Mouse (Mus musculus) lung, embryonic 15.5 days (tissue): Measurements from ENCODE around the gene Limk2. TPM values are rescaled to one million over a fixed set of nuclear protein-coding genes. Genes with fewer than 3 reads are reported as not detected.

Experiments
- ATAC-seq: fragments of 200-750 bp; cut with Nextera tagmentation; 2 replicates; pipeline ENCODE4 v1.8.0; 2017; ENCODE audit warnings: moderate number of reproducible peaks, borderline replicate concordance; ENCODE audit not compliant: low FRiP score, low TSS enrichment; ENCODE audit errors: extremely low read depth
- H3K27ac ChIP-seq: fragments of 300-500 bp; sonication (generic); 2 replicates; pipeline ENCODE4 v1.5.1; 2015; ENCODE audit warnings: moderate library complexity, mild to moderate bottlenecking, inconsistent platforms
- H3K27me3 ChIP-seq: fragments of 300-500 bp; sonication (generic); 2 replicates; pipeline ENCODE4 v1.6.1; 2015; ENCODE audit warnings: inconsistent platforms
- H3K36me3 ChIP-seq: fragments of 300-500 bp; sonication (generic); 2 replicates; pipeline ENCODE4 v1.6.1; 2015; ENCODE audit warnings: inconsistent platforms
- H3K4me1 ChIP-seq: fragments of 300-500 bp; sonication (generic); 2 replicates; pipeline ENCODE4 v1.6.1; 2015; ENCODE audit warnings: inconsistent platforms
- H3K4me2 ChIP-seq: fragments of 300-500 bp; sonication (generic); 2 replicates; pipeline ENCODE4 v1.6.1; 2015; ENCODE audit warnings: inconsistent platforms, mild to moderate bottlenecking, moderate library complexity
- H3K4me3 ChIP-seq: fragments of 300-500 bp; sonication (generic); 2 replicates; pipeline ENCODE4 v1.5.1; 2015; ENCODE audit warnings: mild to moderate bottlenecking, inconsistent platforms
- H3K9ac ChIP-seq: fragments of 300-500 bp; sonication (generic); 2 replicates; pipeline ENCODE4 v1.6.1; 2015; ENCODE audit warnings: inconsistent platforms
- H3K9me3 ChIP-seq: fragments of 300-500 bp; sonication (generic); 2 replicates; pipeline ENCODE4 v1.6.1; 2016; ENCODE audit warnings: inconsistent platforms
- WGBS: fragments of 180-500 bp; shearing (Covaris S2); methylation state at CpG from one replicate; pipeline ENCODE4 v1.1.7; 2015; 5-methylcytosine and 5-hydroxymethylcytosine counted together
- polyA plus RNA-seq: library from polyadenylated mRNA; unstranded; fragments of >200 nt; fragmentation: Nextera tagmentation; extraction: Ambion mirVana; gene quantifications from 2 replicates; pipeline ENCODE4 v1.2.1, GENCODE M21; 2015

Gene Limk2
- polyA plus RNA-seq, 1 experiment from 2014 or later, result 52.0 TPM

- ATAC-seq, result no peak
- H3K4me2 ChIP-seq, result peak overlapping the region; percentile 93; the same call in 1 of the 2 replicates
- H3K27ac ChIP-seq, result peak overlapping the region; percentile 8; the same call in 1 of the 2 replicates
- H3K4me1 ChIP-seq, result peaks cover 47% of the 10 kb centered on the region
- H3K4me3 ChIP-seq, result 0 out of 2 replicates have a peak overlapping the region, but pooled peaks have one; percentile 1
- H3K36me3 ChIP-seq, result no peaks in the 10 kb centered on the region
- no peak overlapping the region for H3K9ac ChIP-seq
- H3K9me3 ChIP-seq, result no peaks in the 10 kb centered on the region
- 47% methylated on average over 5 of the region's 5 CpGs for WGBS
- H3K27me3 ChIP-seq, result no peaks in the 10 kb centered on the region
These were observed 39.5 kb downstream of the Limk2 start for GRCm38 (mm10) chr11:3369449-3369848.

GRCm38 (mm10) chr11:3368983-3369382 lies 40.0 kb downstream of the Limk2 start:
- no peak for ATAC-seq
- peak overlapping the region; percentile 93; the same call in 1 of the 2 replicates for H3K4me2 ChIP-seq
- H3K4me1 ChIP-seq, result peaks cover 43% of the 10 kb centered on the region
- H3K4me3 ChIP-seq, result no peak overlapping the region
- WGBS, result 36% methylated on average over 7 of the region's 7 CpGs
- no peaks in the 10 kb centered on the region for H3K36me3 ChIP-seq
- H3K9me3 ChIP-seq, result no peaks in the 10 kb centered on the region
- H3K27me3 ChIP-seq, result no peaks in the 10 kb centered on the region
- no peak overlapping the region for H3K9ac ChIP-seq
- 0 out of 2 replicates have a peak overlapping the region, but pooled peaks have one; percentile 8 for H3K27ac ChIP-seq

DNA sequence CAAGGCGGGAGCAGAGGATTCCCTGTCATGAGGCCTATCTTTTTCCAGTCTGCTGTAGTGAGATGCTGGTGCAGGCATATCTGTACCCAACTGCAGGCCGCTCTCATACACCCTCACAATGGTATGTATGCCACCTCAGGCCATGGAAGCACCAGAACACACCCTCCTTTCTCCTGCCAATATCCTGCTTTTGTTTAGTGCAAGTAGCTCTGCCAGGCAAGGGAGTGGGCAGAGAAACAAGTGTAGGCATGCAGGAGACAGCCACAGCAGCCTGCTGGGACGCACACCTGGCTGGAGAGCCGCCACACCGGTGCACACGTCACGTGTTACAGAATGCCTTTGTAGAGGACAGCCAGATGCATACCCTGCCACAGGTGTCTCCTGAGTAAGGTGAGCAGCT lies 42.6 kb downstream of the Limk2 start:
- peaks cover 26% of the 10 kb centered on the region for H3K4me1 ChIP-seq
- ATAC-seq, result no peak
- H3K27me3 ChIP-seq, result no peaks in the 10 kb centered on the region
- no peak overlapping the region for H3K4me2 ChIP-seq
- H3K4me3 ChIP-seq, result no peak overlapping the region
- no peak overlapping the region for H3K9ac ChIP-seq
- H3K27ac ChIP-seq, result no peak overlapping the region
- H3K9me3 ChIP-seq, result no peaks in the 10 kb centered on the region
- H3K36me3 ChIP-seq, result 0 out of 2 replicates have a peak, but pooled peaks cover 8% of the 10 kb centered on the region
- 88% methylated on average over 7 of the region's 7 CpGs for WGBS

DNA sequence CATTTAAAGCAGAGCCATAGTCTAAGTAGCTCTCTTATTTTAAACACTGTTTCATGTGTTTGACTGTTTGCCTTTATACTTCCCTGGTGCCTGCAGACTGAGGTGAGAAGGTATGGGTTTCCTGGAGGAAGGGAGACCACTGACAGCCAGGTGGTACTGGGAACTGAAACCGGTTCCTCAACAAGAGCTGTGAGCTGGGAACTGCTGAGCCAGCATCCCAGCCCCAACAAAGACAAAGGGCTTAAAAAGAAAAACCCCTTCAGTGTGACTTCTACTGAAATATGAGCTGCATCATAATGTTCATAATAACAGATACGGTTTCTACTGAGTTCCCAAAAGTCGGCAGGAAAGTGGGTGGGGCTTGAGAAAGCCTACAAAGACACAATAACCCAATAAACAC lies 46.1 kb downstream of the Limk2 start:
- no peaks in the 10 kb centered on the region for H3K9me3 ChIP-seq
- peaks cover 31% of the 10 kb centered on the region for H3K36me3 ChIP-seq
- H3K4me2 ChIP-seq, result no peak overlapping the region
- 65% methylated on average over 3 of the region's 3 CpGs for WGBS
- ATAC-seq, result no peak
- H3K27ac ChIP-seq, result no peak overlapping the region
- no peak overlapping the region for H3K9ac ChIP-seq
- no peaks in the 10 kb centered on the region for H3K4me1 ChIP-seq
- H3K27me3 ChIP-seq, result no peaks in the 10 kb centered on the region
- no peak overlapping the region for H3K4me3 ChIP-seq

DNA sequence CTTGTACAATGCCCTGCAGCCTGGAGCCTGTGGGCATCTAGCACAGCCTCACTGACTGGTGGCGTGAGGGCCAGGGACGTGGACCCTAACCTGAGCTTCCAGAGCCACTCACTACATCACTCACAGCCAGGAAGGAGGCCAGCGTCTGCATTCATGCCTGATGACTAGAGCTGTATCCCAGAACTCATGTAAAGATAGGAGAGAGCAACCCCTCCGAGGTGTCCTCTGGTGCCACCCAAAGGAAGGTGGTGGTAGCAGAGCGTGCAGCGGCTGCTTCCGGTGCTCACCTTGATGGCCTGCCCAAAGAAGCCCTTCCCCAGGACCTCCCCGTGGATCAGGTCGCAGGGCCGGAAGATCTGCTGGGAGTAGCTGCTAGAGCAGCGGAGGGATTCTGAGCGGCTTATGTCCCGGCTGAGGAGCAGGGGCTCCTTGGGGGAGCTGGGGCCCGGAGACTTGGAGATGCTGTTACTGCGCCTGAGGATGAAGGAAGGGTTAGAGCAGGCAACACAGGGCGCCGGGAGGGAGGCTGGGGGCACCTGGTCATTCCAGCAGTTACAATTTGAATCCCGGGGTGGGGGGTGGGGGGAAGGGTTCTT lies 55.9 kb downstream of the Limk2 start:
- Histone ChIP-seq H3K36me3 (peaks cover 67% of the 10 kb centered on the region), H3K27ac (no peak overlapping the region), H3K4me1 (peaks cover 14% of the 10 kb centered on the region), H3K9me3 (no peaks in the 10 kb centered on the region), H3K9ac (no peak overlapping the region), H3K27me3 (no peaks in the 10 kb centered on the region), H3K4me2 (no peak overlapping the region), H3K4me3 (no peak overlapping the region)
- ATAC-seq, result no peak
- WGBS, result 56% methylated on average over 18 of the region's 18 CpGs

GRCm38 (mm10) chr11:3352131-3352530 lies 56.9 kb downstream of the Limk2 start:
- H3K4me1 ChIP-seq, result peaks cover 17% of the 10 kb centered on the region
- WGBS, result 90% methylated on average over 9 of the region's 9 CpGs
- H3K4me2 ChIP-seq, result no peak overlapping the region
- no peaks in the 10 kb centered on the region for H3K9me3 ChIP-seq
- peaks cover 60% of the 10 kb centered on the region for H3K36me3 ChIP-seq
- ATAC-seq, result no peak
- H3K4me3 ChIP-seq, result no peak overlapping the region
- H3K9ac ChIP-seq, result no peak overlapping the region
- no peaks in the 10 kb centered on the region for H3K27me3 ChIP-seq
- no peak overlapping the region for H3K27ac ChIP-seq

DNA sequence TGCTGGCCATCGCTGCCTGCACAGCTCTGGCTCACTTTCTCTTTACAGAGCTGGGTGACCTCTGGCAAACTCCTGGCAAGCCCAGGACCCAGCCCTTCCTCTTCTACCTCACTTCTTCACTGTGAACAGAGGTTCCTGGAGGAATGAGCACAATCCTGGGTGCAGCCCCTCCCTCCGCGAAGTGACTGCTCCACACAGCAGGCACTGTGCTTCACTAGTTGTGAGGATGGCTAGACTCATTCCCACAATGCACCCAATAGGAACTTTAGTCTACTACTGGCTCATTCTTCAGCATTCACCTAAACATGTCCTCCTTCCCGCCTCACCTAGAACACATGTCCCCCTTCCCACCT lies 59.7 kb downstream of the Limk2 start:
- no peaks in the 10 kb centered on the region for H3K9me3 ChIP-seq
- H3K36me3 ChIP-seq, result peaks cover 61% of the 10 kb centered on the region
- peaks cover 17% of the 10 kb centered on the region for H3K4me1 ChIP-seq
- no peak overlapping the region for H3K4me2 ChIP-seq
- no peaks in the 10 kb centered on the region for H3K27me3 ChIP-seq
- no peak for ATAC-seq
- no peak overlapping the region for H3K9ac ChIP-seq
- peak overlapping the region; percentile 37 for H3K27ac ChIP-seq
- 80% methylated on average over 4 of the region's 4 CpGs for WGBS
- no peak overlapping the region for H3K4me3 ChIP-seq

DNA sequence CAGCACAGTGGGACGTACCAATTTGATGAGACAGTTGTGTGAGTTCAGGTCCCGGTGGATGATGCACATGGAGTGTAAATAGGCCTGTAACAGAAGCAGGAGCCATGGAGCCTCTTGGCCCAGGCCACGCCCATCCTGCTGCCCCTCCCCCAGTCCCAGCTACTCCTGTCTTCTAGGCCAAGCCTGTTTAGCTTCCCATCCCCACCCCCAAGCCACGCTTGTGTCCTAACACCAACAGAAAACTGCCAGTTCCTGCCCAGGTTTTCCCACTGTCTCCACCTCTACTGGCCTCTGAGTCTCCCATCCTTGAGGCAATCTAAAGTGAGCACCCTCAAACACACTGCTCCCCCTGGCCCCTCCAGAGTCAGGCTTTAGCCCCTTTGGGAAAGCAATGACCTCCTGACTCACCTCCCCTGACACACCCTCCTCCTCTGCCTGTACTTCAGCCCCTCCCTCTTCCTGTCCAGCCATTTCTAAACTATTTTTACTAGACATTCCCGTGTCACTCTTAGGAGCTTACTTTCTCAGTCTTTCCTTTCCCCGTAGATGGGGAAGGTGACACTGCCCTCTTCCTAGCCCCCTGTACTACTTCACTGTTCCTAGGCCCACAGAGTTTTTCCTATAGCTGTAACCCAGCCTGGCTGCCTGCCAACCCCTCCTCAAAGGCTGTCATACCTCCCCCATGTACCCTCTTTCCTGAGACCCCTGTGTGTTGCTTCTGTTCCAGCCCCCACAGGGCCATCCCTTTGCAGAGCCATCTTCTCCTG lies 60.2 kb downstream of the Limk2 start:
- Histone ChIP-seq H3K4me2 (no peak overlapping the region), H3K27me3 (no peaks in the 10 kb centered on the region), H3K4me1 (peaks cover 17% of the 10 kb centered on the region), H3K9me3 (no peaks in the 10 kb centered on the region), H3K36me3 (peaks cover 60% of the 10 kb centered on the region), H3K9ac (no peak overlapping the region), H3K4me3 (no peak overlapping the region), H3K27ac (peak overlapping the region; percentile 37)
- ATAC-seq, result peak; percentile 17; the same call in 1 of the 2 replicates
- 25% methylated on average over 6 of the region's 6 CpGs for WGBS

DNA sequence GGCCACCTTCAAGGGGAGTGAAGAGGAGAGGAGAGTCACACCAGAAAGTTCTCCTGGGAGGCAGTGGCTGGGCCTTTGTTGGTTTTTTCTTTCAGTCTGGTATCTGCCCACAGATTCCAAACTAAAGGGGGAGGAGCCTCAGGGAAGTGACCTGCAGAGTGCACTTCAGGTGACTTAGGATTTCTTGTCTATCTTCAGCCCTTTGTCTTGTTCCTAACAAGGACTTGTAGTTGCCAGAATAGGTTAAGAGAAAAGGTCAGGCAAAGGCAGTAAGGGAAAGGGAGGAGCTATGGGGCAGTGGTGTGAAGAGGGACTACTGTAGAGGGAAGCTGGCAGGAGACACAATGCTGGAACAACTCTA lies 61.2 kb downstream of the Limk2 start:
- H3K4me3 ChIP-seq, result no peak overlapping the region
- no peaks in the 10 kb centered on the region for H3K27me3 ChIP-seq
- 0 out of 2 replicates have a peak overlapping the region, but pooled peaks have one; percentile 37 for H3K27ac ChIP-seq
- H3K36me3 ChIP-seq, result peaks cover 57% of the 10 kb centered on the region
- no peak overlapping the region for H3K4me2 ChIP-seq
- H3K9me3 ChIP-seq, result no peaks in the 10 kb centered on the region
- H3K9ac ChIP-seq, result no peak overlapping the region
- no peak for ATAC-seq
- H3K4me1 ChIP-seq, result peaks cover 17% of the 10 kb centered on the region

GRCm38 (mm10) chr11:3347091-3347834 lies 61.7 kb downstream of the Limk2 start:
- H3K9ac ChIP-seq, result no peak overlapping the region
- no peak overlapping the region for H3K27ac ChIP-seq
- no peak overlapping the region for H3K4me2 ChIP-seq
- H3K9me3 ChIP-seq, result no peaks in the 10 kb centered on the region
- no peak overlapping the region for H3K4me3 ChIP-seq
- 65% methylated on average over 12 of the region's 12 CpGs for WGBS
- peak; percentile 67; the same call in 1 of the 2 replicates for ATAC-seq
- peaks cover 53% of the 10 kb centered on the region for H3K36me3 ChIP-seq
- peaks cover 17% of the 10 kb centered on the region for H3K4me1 ChIP-seq
- H3K27me3 ChIP-seq, result no peaks in the 10 kb centered on the region

- ATAC-seq, result no peak
- peaks cover 46% of the 10 kb centered on the region for H3K36me3 ChIP-seq
These were observed 62.6 kb downstream of the Limk2 start for GRCm38 (mm10) chr11:3346351-3346750.

GRCm38 (mm10) chr11:3344916-3345315 lies 64.1 kb downstream of the Limk2 start:
- no peaks in the 10 kb centered on the region for H3K27me3 ChIP-seq
- H3K36me3 ChIP-seq, result peaks cover 33% of the 10 kb centered on the region; the same call in 1 of the 2 replicates
- 83% methylated on average over 3 of the region's 3 CpGs for WGBS
- no peak overlapping the region for H3K4me2 ChIP-seq
- no peak overlapping the region for H3K4me3 ChIP-seq
- H3K27ac ChIP-seq, result no peak overlapping the region
- H3K9me3 ChIP-seq, result no peaks in the 10 kb centered on the region
- no peak for ATAC-seq
- H3K4me1 ChIP-seq, result peaks cover 17% of the 10 kb centered on the region
- no peak overlapping the region for H3K9ac ChIP-seq

More at GRCm38 (mm10) chr11:3346351-3346750, 62.6 kb downstream of the Limk2 start:
- no peak overlapping the region for H3K4me3 ChIP-seq
- 89% methylated on average over 7 of the region's 7 CpGs for WGBS
- no peak overlapping the region for H3K9ac ChIP-seq
- no peaks in the 10 kb centered on the region for H3K27me3 ChIP-seq
- no peak overlapping the region for H3K4me2 ChIP-seq
- no peaks in the 10 kb centered on the region for H3K9me3 ChIP-seq
- no peak overlapping the region for H3K27ac ChIP-seq
- peaks cover 17% of the 10 kb centered on the region for H3K4me1 ChIP-seq
